Mouse (Mus musculus) adrenal gland, postnatal 36 days (tissue): ENCODE measurements around the gene Slc27a4. TPM values are rescaled to one million over a fixed set of nuclear protein-coding genes. Genes with fewer than 3 reads are reported as not detected.

ENCODE experiments used
- DNase-seq, 2 experiments: peaks; one replicate each; pipeline ENCODE4 v3.0.0; 2021; ENCODE audit warnings: mixed read lengths in 1 of 2
- microRNA-seq: library from miRNA; unstranded; fragments of <30 nt; microRNA quantifications from one replicate; pipeline ENCODE4 v1.2.0, GENCODE M21; 2021
- total RNA-seq, 2 experiments: library from RNA; stranded (reverse); gene quantifications; 2 replicates each; pipeline ENCODE4 v1.2.3; 2021

Gene Slc27a4
- total RNA-seq, 2 experiments from 2014 or later: 30.4 to 39.2 TPM

DNA sequence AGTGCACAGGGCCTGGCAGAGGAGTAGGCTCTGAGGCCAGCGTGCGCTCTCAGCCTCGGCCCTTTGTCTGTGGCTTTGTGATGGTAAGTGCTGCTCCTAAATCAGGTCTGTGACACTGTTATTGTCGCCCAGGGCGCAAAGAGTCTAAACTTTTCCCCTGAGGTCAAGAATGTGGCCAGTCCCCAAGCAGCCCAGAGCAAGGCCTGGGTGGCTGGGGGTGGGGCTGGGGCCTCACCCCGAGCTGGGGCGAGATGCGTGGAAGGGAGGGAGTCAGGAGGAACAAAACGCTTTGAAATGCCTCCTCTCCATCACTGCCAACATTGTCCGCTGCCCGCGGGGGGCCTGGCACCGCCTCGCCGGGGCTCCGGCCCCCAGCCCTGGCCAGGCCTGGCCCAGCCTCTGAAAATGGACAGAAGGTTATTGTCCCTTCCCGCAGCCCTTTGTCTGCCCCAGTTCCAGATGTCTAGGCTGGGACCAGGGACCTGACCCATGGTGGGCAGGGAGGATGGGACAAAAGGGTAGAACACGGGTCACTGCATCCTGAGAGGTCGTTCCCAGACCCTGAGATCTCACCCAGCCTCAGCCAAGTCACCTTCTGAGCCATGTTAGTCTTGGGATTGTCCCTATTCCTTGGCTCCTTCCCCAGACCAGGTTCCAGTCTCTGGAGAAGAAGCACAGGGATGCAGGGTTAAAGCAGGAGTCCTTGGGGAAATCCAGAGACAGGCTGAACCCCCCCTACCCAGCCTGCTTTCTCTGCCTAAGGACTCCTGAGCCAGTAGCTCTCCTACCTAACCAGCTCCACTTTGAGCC is 54.2 kb downstream of the Slc27a4 start:
- DNase-seq: no peak

DNA sequence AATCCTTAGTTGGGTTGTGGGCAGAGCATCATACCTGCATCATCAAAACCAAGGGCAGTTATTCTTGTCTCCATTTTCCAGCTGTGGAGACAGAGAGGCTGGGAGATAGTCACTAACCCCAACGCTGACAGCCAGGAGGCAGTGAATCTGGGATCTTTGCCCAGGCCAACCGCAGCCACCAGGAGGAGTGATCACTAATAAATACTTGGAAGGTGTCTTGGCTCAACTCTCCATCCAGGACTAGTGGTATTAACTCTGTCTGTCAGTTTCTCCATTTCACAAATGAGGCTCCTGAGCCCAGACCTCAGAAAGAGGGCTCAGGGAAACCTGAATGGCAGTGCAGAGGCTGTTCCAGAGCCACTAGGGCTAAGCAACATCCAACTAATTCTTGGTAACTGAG is 54.9 kb downstream of the Slc27a4 start:
- DNase-seq: peak in 1 of 2 experiments; percentile 20

DNA sequence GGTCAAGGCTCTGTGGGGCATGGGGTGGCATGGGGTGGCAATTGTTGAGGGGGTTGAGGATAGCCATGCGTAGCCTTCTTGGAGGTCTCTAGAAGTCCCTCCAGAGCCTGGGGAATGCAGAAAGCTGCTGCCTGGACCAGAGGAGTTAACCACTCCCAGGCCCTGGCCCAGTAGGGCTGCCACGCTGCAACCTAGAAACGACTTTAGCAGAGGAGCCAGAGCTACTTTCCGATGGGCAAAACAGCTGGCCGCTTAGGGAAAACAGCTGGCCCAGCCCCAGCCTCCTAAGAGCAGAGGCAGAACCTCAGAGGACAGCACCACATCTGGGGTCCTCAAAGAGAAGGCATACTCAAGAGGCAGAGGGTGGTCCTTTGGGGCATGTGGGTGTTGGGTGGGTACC is 55.5 kb downstream of the Slc27a4 start:
- no peak for DNase-seq

DNA sequence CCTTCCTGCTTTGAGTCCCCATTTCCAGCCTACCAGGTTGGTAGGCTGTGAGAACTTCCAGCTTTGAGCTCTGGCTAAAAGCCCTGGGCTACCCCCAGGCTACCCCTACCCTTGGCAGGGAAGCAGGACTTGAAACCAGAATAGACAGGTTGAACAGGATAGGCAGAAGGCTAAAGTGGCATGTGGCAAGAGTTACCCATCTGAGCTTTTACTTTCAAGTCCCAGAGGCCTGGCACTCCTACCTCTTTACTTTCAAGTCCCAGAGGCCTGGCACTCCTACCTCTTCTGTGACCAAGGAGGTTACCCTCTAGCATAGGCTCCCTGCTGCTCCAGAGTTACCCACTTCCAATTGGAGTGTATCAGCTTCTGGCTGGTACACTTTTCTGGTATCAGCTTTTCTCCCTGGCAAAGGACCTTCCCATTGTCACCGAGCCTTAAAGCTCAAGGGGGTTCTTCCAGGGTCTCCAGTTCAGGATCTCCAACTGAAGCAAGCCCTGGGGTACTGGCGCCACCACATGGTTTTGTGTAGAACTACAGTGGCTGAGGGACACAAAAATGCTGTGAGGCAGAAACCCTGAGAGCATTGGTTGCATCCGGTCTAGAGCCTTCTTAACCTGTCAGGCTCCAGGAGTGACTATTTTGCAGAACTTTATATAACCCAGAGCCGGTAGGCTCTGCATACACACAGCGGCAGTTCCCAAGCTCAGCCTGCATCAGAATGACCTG is 56.5 kb downstream of the Slc27a4 start:
- DNase-seq: peak; percentile 34 to 44

DNA sequence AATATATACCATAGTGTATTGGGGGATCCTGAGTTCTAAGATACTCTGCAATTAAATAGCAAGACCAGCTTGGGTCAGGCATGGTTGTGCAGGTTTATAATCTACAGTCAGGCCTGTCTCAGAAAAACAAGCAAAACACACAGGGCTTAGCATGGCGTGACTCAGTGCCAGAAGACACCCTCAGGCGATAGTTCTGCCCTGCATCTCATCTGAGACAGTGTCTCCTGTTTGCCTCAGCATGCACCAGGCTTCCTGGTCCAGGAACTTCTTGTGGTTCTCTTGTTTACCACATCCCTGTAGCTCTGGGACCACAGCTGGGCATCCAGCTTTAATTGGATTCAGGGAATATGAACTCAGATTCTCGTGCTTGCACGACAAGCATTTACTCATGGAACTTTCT is 62.7 kb downstream of the Slc27a4 start:
- DNase-seq: no peak

Small RNAs within 50 kb of the gene (microRNA-seq; reads per million reads assigned to microRNA genes)
- not detected for gene Mir219a-2
- gene Mir219b: not detected

Other genes with a start within 250 kb of the Slc27a4 start
- 10 to 100 TPM; 45.4 to 49.9 TPM for gene Rapgef1, start 182.9 kb upstream of the Slc27a4 start, total RNA-seq
- gene Gm13420, start 50.9 kb upstream of the Slc27a4 start, total RNA-seq: not detected
- gene Gm13547, start 43.3 kb upstream of the Slc27a4 start, total RNA-seq: not detected
- gene Coq4, start 15.1 kb upstream of the Slc27a4 start, total RNA-seq: 10 to 100 TPM; 16.9 to 21.7 TPM
- gene Trub2, start 14.1 kb upstream of the Slc27a4 start, total RNA-seq: 10 to 100 TPM; 33.3 to 37.7 TPM
- 10 to 100 TPM; 36.7 to 36.8 TPM for gene Urm1, start 17.4 kb downstream of the Slc27a4 start, total RNA-seq
- gene Cercam, start 66.5 kb downstream of the Slc27a4 start, total RNA-seq: 10 to 100 TPM; 11.6 to 15.8 TPM
- 10 to 100 TPM; 35.4 to 36.0 TPM for gene Odf2, start 86.6 kb downstream of the Slc27a4 start, total RNA-seq
- gene Gle1, start 132.8 kb downstream of the Slc27a4 start, total RNA-seq: 10 to 100 TPM; 29.8 to 32.1 TPM
- gene Sptan1, start 162.9 kb downstream of the Slc27a4 start, total RNA-seq: 100 to 1,000 TPM; 197 to 273 TPM
- gene Wdr34, start 246.2 kb downstream of the Slc27a4 start, total RNA-seq: 10 to 100 TPM; 15.8 to 20.9 TPM